Mouse (Mus musculus): Measurements from ENCODE around the gene Endod1. TPM values are rescaled to one million over a fixed set of nuclear protein-coding genes. Genes with fewer than 3 reads are reported as not detected.

The Endod1 gene
- polyA plus RNA-seq, 1 experiment, result 4.0 TPM

- TF ChIP-seq CTCF (IDR thresholded peaks at IDR 0.05; ENCODE audit: control insufficient read depth, insufficient read depth, insufficient read length) (no peak), CEBPB (IDR thresholded peaks at IDR 0.05; ENCODE audit: low read depth) (no peak), USF1 (IDR thresholded peaks at IDR 0.05; ENCODE audit: low read depth) (no peak), MYOG (IDR thresholded peaks at IDR 0.05; ENCODE audit: control insufficient read depth, extremely low read depth, insufficient read length) (no peak), MYOD1 (IDR thresholded peaks at IDR 0.05; ENCODE audit: control insufficient read depth, insufficient read length, low read depth) (no peak), MAX (IDR thresholded peaks at IDR 0.05) (no peak), FOSL1 (IDR thresholded peaks at IDR 0.05; ENCODE audit: insufficient read depth, low read length, poor library complexity, severe bottlenecking) (no peak)
- no peak overlapping the region for H3K4me3 ChIP-seq (ENCODE audit: insufficient read depth, poor library complexity, severe bottlenecking)
- no peaks in the 10 kb centered on the region for H3K79me3 ChIP-seq (ENCODE audit: low read depth)
- no peaks in the 10 kb centered on the region for H3K36me3 ChIP-seq (ENCODE audit: control insufficient read depth, insufficient read depth)
- no peaks in the 10 kb centered on the region for H3K79me2 ChIP-seq (ENCODE audit: control insufficient read depth, insufficient read depth)
- H3K27me3 ChIP-seq (ENCODE audit: control insufficient read depth, insufficient read depth, insufficient read length), result no peaks in the 10 kb centered on the region
- no peak overlapping the region for H3ac ChIP-seq (ENCODE audit: control insufficient read depth, insufficient read length, low read depth)
Measured at GRCm38 (mm10) chr9:14369271-14369670, 12.0 kb downstream of the Endod1 start.

GRCm38 (mm10) chr9:14367850-14368249 lies 13.5 kb downstream of the Endod1 start:
- H3K79me3 ChIP-seq (ENCODE audit: low read depth), result no peaks in the 10 kb centered on the region
- no peaks in the 10 kb centered on the region for H3K27me3 ChIP-seq (ENCODE audit: control insufficient read depth, insufficient read depth, insufficient read length)
- TF ChIP-seq USF1 (IDR thresholded peaks at IDR 0.05; ENCODE audit: low read depth) (no peak), MYOD1 (IDR thresholded peaks at IDR 0.05; ENCODE audit: control insufficient read depth, insufficient read length, low read depth) (no peak)
- H3K4me3 ChIP-seq (ENCODE audit: insufficient read depth, poor library complexity, severe bottlenecking), result no peak overlapping the region
- no peaks in the 10 kb centered on the region for H3K79me2 ChIP-seq (ENCODE audit: control insufficient read depth, insufficient read depth)
- no peaks in the 10 kb centered on the region for H3K36me3 ChIP-seq (ENCODE audit: control insufficient read depth, insufficient read depth)
- no peak overlapping the region for H3ac ChIP-seq (ENCODE audit: control insufficient read depth, insufficient read length, low read depth)

GRCm38 (mm10) chr9:14365481-14366125 lies 15.7 kb downstream of the Endod1 start:
- Histone ChIP-seq H3K36me3 (ENCODE audit: control insufficient read depth, insufficient read depth) (no peaks in the 10 kb centered on the region), H3K79me3 (ENCODE audit: low read depth) (no peaks in the 10 kb centered on the region), H3K4me3 (ENCODE audit: insufficient read depth, poor library complexity, severe bottlenecking) (no peak overlapping the region), H3ac (ENCODE audit: control insufficient read depth, insufficient read length, low read depth) (no peak overlapping the region), H3K27me3 (ENCODE audit: control insufficient read depth, insufficient read depth, insufficient read length) (no peaks in the 10 kb centered on the region), H3K79me2 (ENCODE audit: control insufficient read depth, insufficient read depth) (no peaks in the 10 kb centered on the region)
- TF ChIP-seq MYOD1 (IDR thresholded peaks at IDR 0.05; ENCODE audit: control insufficient read depth, insufficient read length, low read depth) (no peak), CTCF (IDR thresholded peaks at IDR 0.05; ENCODE audit: control insufficient read depth, insufficient read depth, insufficient read length) (no peak), CEBPB (IDR thresholded peaks at IDR 0.05; ENCODE audit: low read depth) (no peak), MYOG (IDR thresholded peaks at IDR 0.05; ENCODE audit: control insufficient read depth, extremely low read depth, insufficient read length) (no peak), FOSL1 (IDR thresholded peaks at IDR 0.05; ENCODE audit: insufficient read depth, low read length, poor library complexity, severe bottlenecking) (no peak), MAX (IDR thresholded peaks at IDR 0.05) (no peak), USF1 (IDR thresholded peaks at IDR 0.05; ENCODE audit: low read depth) (no peak)

GRCm38 (mm10) chr9:14364719-14365118 lies 16.6 kb downstream of the Endod1 start:
- no peak overlapping the region for H3ac ChIP-seq (ENCODE audit: control insufficient read depth, insufficient read length, low read depth)
- TF ChIP-seq CEBPB (IDR thresholded peaks at IDR 0.05; ENCODE audit: low read depth), result no peak
- TF ChIP-seq MAX (IDR thresholded peaks at IDR 0.05), result no peak
- no peak for TF ChIP-seq FOSL1 (IDR thresholded peaks at IDR 0.05; ENCODE audit: insufficient read depth, low read length, poor library complexity, severe bottlenecking)
- TF ChIP-seq USF1 (IDR thresholded peaks at IDR 0.05; ENCODE audit: low read depth), result no peak
- no peak for TF ChIP-seq MYOD1 (IDR thresholded peaks at IDR 0.05; ENCODE audit: control insufficient read depth, insufficient read length, low read depth)
- TF ChIP-seq MYOG (IDR thresholded peaks at IDR 0.05; ENCODE audit: control insufficient read depth, extremely low read depth, insufficient read length), result no peak
- no peak for TF ChIP-seq CTCF (IDR thresholded peaks at IDR 0.05; ENCODE audit: control insufficient read depth, insufficient read depth, insufficient read length)
- no peaks in the 10 kb centered on the region for H3K36me3 ChIP-seq (ENCODE audit: control insufficient read depth, insufficient read depth)
- H3K4me3 ChIP-seq (ENCODE audit: insufficient read depth, poor library complexity, severe bottlenecking), result no peak overlapping the region
- no peaks in the 10 kb centered on the region for H3K79me3 ChIP-seq (ENCODE audit: low read depth)
- no peaks in the 10 kb centered on the region for H3K79me2 ChIP-seq (ENCODE audit: control insufficient read depth, insufficient read depth)
- H3K27me3 ChIP-seq (ENCODE audit: control insufficient read depth, insufficient read depth, insufficient read length), result no peaks in the 10 kb centered on the region

- TF ChIP-seq MAX (IDR thresholded peaks at IDR 0.05), result no peak
- TF ChIP-seq FOSL1 (IDR thresholded peaks at IDR 0.05; ENCODE audit: insufficient read depth, low read length, poor library complexity, severe bottlenecking), result no peak
- TF ChIP-seq CTCF (IDR thresholded peaks at IDR 0.05; ENCODE audit: control insufficient read depth, insufficient read depth, insufficient read length), result no peak
- TF ChIP-seq MYOD1 (IDR thresholded peaks at IDR 0.05; ENCODE audit: control insufficient read depth, insufficient read length, low read depth), result no peak
- no peak for TF ChIP-seq CEBPB (IDR thresholded peaks at IDR 0.05; ENCODE audit: low read depth)
- TF ChIP-seq USF1 (IDR thresholded peaks at IDR 0.05; ENCODE audit: low read depth), result no peak
- no peak for TF ChIP-seq MYOG (IDR thresholded peaks at IDR 0.05; ENCODE audit: control insufficient read depth, extremely low read depth, insufficient read length)
- Histone ChIP-seq H3K4me3 (ENCODE audit: insufficient read depth, poor library complexity, severe bottlenecking) (no peak overlapping the region), H3ac (ENCODE audit: control insufficient read depth, insufficient read length, low read depth) (no peak overlapping the region), H3K36me3 (ENCODE audit: control insufficient read depth, insufficient read depth) (no peaks in the 10 kb centered on the region), H3K79me2 (ENCODE audit: control insufficient read depth, insufficient read depth) (no peaks in the 10 kb centered on the region), H3K79me3 (ENCODE audit: low read depth) (no peaks in the 10 kb centered on the region), H3K27me3 (ENCODE audit: control insufficient read depth, insufficient read depth, insufficient read length) (no peaks in the 10 kb centered on the region)
Measured at GRCm38 (mm10) chr9:14363540-14363939, 17.8 kb downstream of the Endod1 start.
